Mouse (Mus musculus) urinary bladder, postnatal 36 days (tissue): ENCODE data around the gene Chn2.
"Not testable (repeated sequence)": the region's sequence is repeated elsewhere in the genome, so short reads cannot be mapped to it uniquely, and the experiment has no call there.

Source experiments
- DNase-seq, 2 experiments: peaks; one replicate each; pipeline ENCODE4 v3.0.0; 2022; ENCODE audit warnings: low spot score in 2 of 2, mixed read lengths in 1 of 2

The Chn2 gene

DNA sequence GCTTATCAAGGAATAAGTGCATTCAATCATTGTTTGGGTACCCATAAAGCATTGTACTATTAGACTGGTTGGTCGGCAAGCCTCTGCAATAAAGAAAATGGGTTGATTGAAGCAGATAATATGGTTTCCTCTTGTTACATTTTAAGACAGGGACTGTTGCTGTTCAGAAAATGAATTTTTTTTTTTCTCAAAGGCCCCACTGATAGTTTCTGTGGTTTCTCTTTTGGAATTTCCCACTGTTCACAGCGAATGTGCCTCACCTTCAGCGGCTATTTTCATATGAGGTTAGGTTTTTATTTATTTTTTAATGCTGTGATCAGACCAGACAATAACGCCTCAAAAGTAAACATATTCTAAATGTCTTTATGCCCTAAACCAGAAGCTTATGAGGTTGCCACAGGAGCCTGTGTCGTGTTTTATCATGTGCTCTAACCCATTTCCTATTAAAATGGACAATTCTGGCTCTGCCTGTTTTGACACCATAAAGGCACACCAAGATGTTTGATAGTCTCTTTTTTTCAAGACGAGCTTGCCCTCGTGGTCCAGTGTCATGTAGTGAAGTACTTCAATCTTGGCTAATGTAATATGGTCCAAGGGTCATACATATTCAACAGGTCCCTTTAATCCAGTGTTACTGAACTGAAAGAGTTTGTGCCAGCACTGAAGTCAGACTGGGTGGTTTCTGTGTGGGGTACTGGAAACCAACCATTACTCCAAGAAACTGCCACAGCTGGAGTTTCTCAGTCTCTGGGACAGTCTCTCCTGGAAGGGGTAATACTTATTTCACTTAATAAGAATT is 112.3 kb downstream of the Chn2 start:
- DNase-seq, result no peak

GRCm38 (mm10) chr6:54157097-54157496 is 117.7 kb downstream of the Chn2 start:
- DNase-seq, result no peak

DNA sequence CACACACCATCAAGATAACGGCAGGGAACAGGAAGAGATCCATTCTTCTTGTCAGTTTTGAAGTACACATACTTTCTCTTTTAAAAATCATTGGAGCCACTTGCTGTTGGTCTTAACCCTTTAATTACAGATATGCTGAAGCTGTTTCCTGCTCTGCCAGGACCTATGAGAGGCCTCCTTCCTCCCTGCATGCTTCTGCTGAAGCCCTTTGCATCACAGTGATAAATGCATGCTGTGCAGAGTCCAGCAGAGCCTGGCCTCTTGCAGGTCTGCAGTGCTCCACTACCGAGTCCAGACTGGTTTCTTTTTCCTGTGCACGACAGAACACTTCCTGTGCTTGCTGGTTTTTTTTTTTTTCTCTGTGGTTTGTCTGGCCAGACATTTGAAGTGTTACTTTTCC is 119.0 kb downstream of the Chn2 start:
- no peak for DNase-seq

- DNase-seq, result no peak
Measured at GRCm38 (mm10) chr6:54160677-54161076, 121.3 kb downstream of the Chn2 start.

DNA sequence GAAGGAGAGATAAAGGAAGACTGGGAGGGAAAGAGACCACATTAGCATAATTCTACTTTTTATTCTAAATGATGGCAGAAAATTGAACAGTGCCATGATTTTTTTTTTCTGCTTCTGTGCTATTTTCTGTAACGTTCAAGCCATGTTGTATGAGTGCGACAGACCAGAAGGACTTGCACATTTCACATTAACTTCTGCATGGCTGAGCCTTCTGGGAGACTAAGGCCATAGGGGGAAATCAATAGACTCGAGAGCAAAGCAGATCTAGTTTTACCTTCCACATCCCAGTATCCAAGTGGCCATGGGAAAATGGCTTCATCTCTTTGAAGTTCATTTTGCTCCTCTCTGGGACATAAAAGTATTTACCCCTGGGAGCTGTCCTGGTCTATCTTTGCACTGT is 121.9 kb downstream of the Chn2 start:
- DNase-seq, result no peak

DNA sequence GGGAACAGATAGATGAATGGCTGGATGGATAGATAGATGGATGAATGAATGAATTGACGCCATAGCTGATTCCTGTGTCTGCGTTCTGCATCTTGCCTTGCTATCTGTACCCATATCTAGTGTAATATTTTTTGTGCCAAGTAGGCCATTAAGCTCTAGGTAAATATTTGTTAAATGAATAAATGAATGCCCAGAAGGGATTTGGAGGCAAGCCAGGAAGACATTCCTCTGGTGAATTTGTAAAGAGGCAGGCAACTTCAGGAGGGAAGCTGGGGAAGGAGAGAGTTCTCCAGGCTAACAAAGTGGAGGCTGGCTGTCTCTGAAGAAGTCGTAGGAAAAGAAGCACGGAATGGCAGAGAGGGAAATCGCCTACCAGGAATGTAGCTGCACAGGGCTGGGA is 123.0 kb downstream of the Chn2 start:
- peak; percentile 14 to 20 for DNase-seq

DNA sequence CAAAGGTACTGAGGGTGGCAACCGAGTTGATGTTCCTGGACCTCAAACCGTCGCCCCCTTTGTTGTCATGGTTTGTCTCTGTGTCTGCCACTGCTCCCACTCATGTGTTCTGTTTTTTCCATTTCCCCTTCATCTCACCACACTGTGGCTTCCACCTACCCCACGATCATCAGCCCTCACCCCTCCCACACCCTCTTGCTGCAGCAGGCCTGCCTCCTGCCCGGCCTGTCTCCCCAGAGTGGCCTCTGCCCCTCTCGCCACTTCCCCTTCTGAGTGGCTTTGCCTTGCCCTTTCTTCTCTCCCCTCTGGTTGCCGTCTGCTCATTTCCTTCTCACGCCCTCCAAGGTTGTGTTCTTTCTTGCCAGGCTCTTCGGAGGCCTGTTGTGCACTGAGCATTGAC is 123.4 kb downstream of the Chn2 start:
- peak in 1 of 2 experiments; percentile 14 for DNase-seq

GRCm38 (mm10) chr6:54163702-54164101 is 124.3 kb downstream of the Chn2 start:
- no peak for DNase-seq

DNA sequence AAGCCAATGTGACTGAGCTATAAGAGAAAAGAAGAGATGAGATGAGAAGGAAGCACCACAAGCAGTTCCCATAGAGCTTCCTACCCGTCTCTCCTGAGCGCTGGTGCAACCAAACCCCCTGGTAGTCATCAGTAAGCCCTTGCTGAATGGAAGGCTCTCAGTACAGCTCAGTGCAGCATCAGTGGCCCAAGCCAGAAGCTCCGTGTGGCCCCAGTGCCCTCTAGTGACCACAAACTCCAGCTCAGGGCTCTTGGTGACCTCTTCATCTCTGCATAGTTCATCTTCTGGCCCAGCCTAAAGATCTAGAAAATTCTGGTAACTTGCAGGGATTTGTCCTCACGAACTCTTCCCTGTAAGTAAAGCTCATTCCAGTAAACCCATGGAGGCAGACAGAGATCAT is 125.4 kb downstream of the Chn2 start:
- peak; percentile 15 to 61 for DNase-seq

DNA sequence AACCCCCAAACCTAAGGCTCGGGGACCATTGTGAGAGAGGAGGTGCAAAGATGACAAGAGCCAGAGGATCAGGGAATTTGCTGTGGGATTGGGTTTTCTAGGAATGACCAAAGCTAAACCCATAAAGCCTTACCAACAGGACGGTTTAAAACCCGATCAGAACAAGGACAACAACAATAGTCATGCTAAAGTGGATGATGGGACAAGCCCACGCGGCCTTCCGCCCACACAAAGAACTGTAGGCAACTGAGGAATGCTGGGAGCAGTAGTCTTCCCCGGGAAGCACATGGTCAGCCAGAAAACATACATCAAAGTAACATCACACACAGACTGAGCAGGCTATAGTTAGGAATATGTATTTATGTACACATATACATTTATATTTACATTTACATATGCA is 125.9 kb downstream of the Chn2 start:
- DNase-seq, result no peak

- no peak for DNase-seq
Measured at GRCm38 (mm10) chr6:54165863-54166262, 126.5 kb downstream of the Chn2 start.

DNA sequence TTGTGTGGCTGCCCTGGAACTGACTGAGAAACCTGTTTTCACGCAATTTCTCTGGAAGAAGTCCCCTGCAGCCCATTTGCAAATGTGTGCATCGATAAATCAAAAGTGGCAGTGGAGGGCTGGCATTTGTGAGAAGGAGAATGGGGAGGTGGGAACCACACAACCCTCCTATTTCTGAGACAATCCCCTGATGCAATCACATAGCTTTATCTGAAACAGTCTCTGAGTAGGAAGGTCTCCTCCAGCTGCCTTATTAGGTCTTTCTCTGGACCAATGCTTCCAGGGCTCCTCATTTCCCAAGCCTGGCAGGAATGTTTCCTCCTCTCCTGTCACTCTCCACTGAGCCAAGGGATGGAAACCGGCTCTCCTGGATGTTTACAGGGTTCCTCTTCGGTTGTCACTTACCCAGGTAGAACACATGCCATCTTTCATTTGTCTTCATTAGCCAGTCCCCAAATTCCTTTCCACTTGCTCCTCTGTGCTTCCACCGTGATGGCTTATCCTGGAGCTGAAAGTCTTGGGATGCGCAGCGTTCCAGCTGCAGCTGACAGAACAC is 127.7 kb downstream of the Chn2 start:
- DNase-seq, result no peak

DNA sequence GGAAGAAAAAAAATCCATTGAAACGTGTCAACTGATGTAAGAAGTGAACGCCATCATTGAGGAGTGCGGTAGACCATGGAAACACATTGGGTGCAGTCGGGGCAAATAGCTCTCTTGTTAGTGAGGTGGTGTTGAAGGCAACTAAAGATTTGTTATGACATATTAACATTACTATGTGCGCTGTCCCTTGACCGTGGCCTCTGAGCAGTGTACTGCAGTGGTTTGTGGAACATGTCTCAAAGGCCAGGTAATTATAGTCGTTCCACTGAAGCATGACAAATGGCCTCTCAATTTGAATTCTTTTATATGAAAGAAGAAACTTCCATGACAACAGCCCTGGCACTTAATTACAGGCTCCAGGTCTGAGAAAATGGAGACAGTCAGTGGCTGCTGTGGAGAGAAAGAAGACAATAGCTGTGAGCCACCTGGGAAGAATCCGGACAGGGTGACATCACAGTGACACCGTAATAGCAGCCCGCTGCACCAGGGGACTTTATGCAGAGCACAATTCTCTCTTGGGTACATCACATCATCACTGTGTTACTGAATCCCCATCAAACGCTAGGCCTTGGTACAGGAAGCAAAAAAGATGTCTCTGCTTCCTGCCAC is 131.0 kb downstream of the Chn2 start:
- no peak for DNase-seq

DNA sequence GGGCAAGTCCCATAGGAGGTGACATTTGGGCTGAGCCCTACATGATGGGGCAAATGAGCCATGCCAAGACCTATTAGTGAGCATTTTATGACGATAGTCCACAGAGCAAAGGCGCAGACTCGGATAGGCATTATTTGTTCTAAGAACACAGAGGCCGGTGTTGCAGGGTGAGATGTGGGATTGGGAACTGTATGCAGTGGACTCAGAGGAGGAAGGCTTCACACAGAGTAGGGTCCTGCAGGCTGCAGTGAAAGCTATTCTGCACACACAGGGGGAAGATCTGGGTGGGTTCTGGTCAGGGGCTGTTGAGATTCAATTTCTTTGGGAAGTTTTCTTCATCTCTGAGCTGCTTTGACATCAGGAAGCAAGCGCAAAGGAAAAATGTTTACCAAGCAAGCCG is 132.0 kb downstream of the Chn2 start:
- DNase-seq, result no peak

GRCm38 (mm10) chr6:54175473-54176215 is 136.3 kb downstream of the Chn2 start:
- DNase-seq, result no peak

GRCm38 (mm10) chr6:54177081-54177480 is 137.7 kb downstream of the Chn2 start:
- not testable (repeated sequence) for DNase-seq

- peak in 1 of 2 experiments; percentile 12 for DNase-seq
Measured at GRCm38 (mm10) chr6:54179056-54179873, 139.9 kb downstream of the Chn2 start.

DNA sequence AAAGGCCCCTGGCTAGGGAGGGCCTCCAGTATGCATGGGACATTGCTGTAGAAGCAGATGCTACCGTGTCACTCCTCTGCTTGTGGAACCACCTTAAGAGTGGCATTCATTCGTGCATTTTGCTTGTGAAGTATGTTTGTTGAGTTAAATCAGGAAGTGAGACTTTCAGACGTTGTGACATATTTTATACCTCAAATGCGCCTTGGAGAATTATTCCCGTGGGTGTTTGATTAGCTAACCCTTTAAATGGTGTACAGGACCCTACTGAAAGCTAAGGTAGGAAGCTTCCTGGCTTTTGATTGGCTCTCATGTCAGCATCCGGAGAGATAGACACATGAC is 140.5 kb downstream of the Chn2 start:
- no peak for DNase-seq

GRCm38 (mm10) chr6:54183825-54184578 is 144.6 kb downstream of the Chn2 start:
- no peak for DNase-seq

DNA sequence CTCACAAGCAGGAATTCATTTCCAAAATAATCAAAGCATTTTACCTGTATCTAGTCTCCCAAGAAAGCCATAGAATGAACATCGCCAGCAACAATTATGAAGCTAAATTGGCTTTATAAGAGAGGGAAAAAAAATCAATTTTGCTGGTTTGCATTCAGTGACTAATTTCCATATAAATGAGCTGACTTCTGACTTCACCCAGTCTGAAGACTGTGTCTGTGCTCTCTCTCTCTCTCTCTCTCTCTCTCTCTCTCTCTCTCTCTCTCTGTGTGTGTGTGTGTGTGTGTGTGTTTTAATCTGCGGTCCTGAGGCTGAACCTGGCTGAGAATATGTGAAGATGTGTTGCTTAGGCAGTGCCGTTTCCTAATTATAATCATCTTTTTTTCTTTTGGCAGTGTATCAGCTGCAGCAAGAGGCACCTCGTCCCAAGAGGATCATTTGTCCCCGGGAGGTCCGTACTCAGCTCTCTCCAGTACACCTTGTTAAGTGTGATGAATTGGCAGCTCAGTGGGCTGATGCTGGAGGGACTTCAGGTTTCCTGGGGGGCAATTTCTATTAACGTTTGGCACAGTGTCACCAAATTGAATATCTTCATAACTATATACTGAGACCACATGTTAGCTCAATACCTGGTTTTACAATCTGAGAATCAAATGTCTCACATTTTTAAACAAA is 154.4 kb downstream of the Chn2 start:
- DNase-seq, result no peak
